Mouse (Mus musculus) lung, adult 2 months (tissue): ENCODE data around the gene Lrfn2. TPM values are rescaled to one million over a fixed set of nuclear protein-coding genes. Genes with fewer than 3 reads are reported as not detected.

Source experiments
- DNase-seq: peaks from one replicate; pipeline ENCODE4 v3.0.0; 2022
- H3K4me1 ChIP-seq: fragments of 200-500 bp; 2 replicates; pipeline ENCODE4 v1.6.1; 2011; ENCODE audit warnings: low read length; ENCODE audit not compliant: control insufficient read depth, insufficient read depth
- H3K4me3 ChIP-seq: fragments of 200-500 bp; replicated peaks from 2 replicates; pipeline ENCODE3; 2011; ENCODE audit warnings: low read depth, mild to moderate bottlenecking, control low read depth, low read length; ENCODE audit errors: extremely low read depth
- CTCF ChIP-seq: fragments of 200-500 bp; IDR thresholded peaks from 2 replicates; pipeline ENCODE4 v1.5.1; 2011; ENCODE audit warnings: mild to moderate bottlenecking, low read length, control low read depth; ENCODE audit not compliant: insufficient read depth
- POLR2A ChIP-seq: fragments of 200-500 bp; IDR thresholded peaks from 2 replicates; pipeline ENCODE4 v1.6.1; 2011; ENCODE audit warnings: low read depth, mild to moderate bottlenecking, control low read depth, low read length, borderline replicate concordance; ENCODE audit errors: extremely low read depth
- WGBS: fragments of 180-500 bp; shearing (Covaris S2); methylation state at CpG from one replicate; pipeline ENCODE4 v1.1.7; 2018; 5-methylcytosine and 5-hydroxymethylcytosine counted together
- polyA plus RNA-seq: library from polyadenylated mRNA; depleted of rRNA; stranded (reverse); fragments of >200 nt; gene quantifications from 2 replicates; pipeline ENCODE4 v1.2.3, GENCODE M21; 2012

Lrfn2 gene
- polyA plus RNA-seq, 1 experiment: not detected

GRCm38 (mm10) chr17:49061141-49061540, 129.0 kb downstream of the Lrfn2 start:
- Histone ChIP-seq H3K4me3 (no peak overlapping the region), H3K4me1 (no peaks in the 10 kb centered on the region)
- TF ChIP-seq CTCF (no peak), POLR2A (no peak)
- WGBS: 84% methylated on average over 8 of the region's 8 CpGs
- DNase-seq: no peak

GRCm38 (mm10) chr17:49063789-49064188, 131.6 kb downstream of the Lrfn2 start:
- WGBS: 48% methylated on average over 3 of the region's 3 CpGs

GRCm38 (mm10) chr17:49064526-49064925, 132.3 kb downstream of the Lrfn2 start:
- 72% methylated on average over 8 of the region's 8 CpGs for WGBS
- DNase-seq: no peak
- H3K4me3 ChIP-seq: no peak overlapping the region
- H3K4me1 ChIP-seq: no peaks in the 10 kb centered on the region
- TF ChIP-seq POLR2A (no peak), CTCF (no peak)

More at GRCm38 (mm10) chr17:49063789-49064188, 131.6 kb downstream of the Lrfn2 start:
- H3K4me1 ChIP-seq: no peaks in the 10 kb centered on the region
- TF ChIP-seq CTCF (no peak), POLR2A (no peak)
- no peak overlapping the region for H3K4me3 ChIP-seq
- no peak for DNase-seq

- 77% methylated on average over 3 of the region's 3 CpGs for WGBS
Measured at GRCm38 (mm10) chr17:49065050-49065449, 132.9 kb downstream of the Lrfn2 start.

GRCm38 (mm10) chr17:49066748-49067147, 134.6 kb downstream of the Lrfn2 start:
- TF ChIP-seq POLR2A (no peak), CTCF (no peak)
- Histone ChIP-seq H3K4me3 (no peak overlapping the region), H3K4me1 (no peaks in the 10 kb centered on the region)
- WGBS: 65% methylated on average over 6 of the region's 6 CpGs
- DNase-seq: no peak

More at GRCm38 (mm10) chr17:49065050-49065449, 132.9 kb downstream of the Lrfn2 start:
- TF ChIP-seq CTCF: no peak
- DNase-seq: no peak
- H3K4me1 ChIP-seq: no peaks in the 10 kb centered on the region
- H3K4me3 ChIP-seq: no peak overlapping the region

- DNase-seq: no peak
- H3K4me1 ChIP-seq: no peaks in the 10 kb centered on the region
- TF ChIP-seq CTCF (no peak), POLR2A (no peak)
- WGBS: 21% methylated on average over 2 of the region's 2 CpGs
- H3K4me3 ChIP-seq: no peak overlapping the region
Measured at GRCm38 (mm10) chr17:49078168-49078567, 146.0 kb downstream of the Lrfn2 start.

GRCm38 (mm10) chr17:49079647-49080046, 147.5 kb downstream of the Lrfn2 start:
- no peak for TF ChIP-seq POLR2A
- Histone ChIP-seq H3K4me1 (no peaks in the 10 kb centered on the region), H3K4me3 (no peak overlapping the region)
- 42% methylated on average over 2 of the region's 2 CpGs for WGBS
- no peak for DNase-seq

GRCm38 (mm10) chr17:49083594-49084380, 151.6 kb downstream of the Lrfn2 start:
- Histone ChIP-seq H3K4me1 (no peaks in the 10 kb centered on the region), H3K4me3 (no peak overlapping the region)
- no peak for DNase-seq
- TF ChIP-seq CTCF (no peak), POLR2A (no peak)
- WGBS: 63% methylated on average over 9 of the region's 9 CpGs

- Histone ChIP-seq H3K4me3 (no peak overlapping the region), H3K4me1 (no peaks in the 10 kb centered on the region)
- 84% methylated on average over 4 of the region's 4 CpGs for whole genome bisulfite sequencing
- TF ChIP-seq POLR2A (no peak), CTCF (no peak)
- DNase-seq: no peak
Measured at GRCm38 (mm10) chr17:49085111-49085510, 152.9 kb downstream of the Lrfn2 start.
